Mouse (Mus musculus) megakaryocyte, embryonic 14.5 days (primary cell): ENCODE measurements around the gene Olfr1368. TPM values are rescaled to one million over a fixed set of nuclear protein-coding genes. Genes with fewer than 3 reads are reported as not detected.

Source experiments
- H3K27me3 ChIP-seq: replicated peaks from 2 replicates; pipeline ENCODE3; 2012; ENCODE audit warnings: inconsistent platforms
- H3K36me3 ChIP-seq: replicated peaks from 2 replicates; pipeline ENCODE3; 2012; ENCODE audit warnings: low read length, inconsistent platforms, mixed read lengths
- H3K4me1 ChIP-seq: 2 replicates; pipeline ENCODE4 v1.6.1; 2012; ENCODE audit warnings: inconsistent platforms
- H3K4me3 ChIP-seq: replicated peaks from 2 replicates; pipeline ENCODE3; 2012; ENCODE audit warnings: moderate library complexity, mild to moderate bottlenecking, inconsistent platforms
- H3K9me3 ChIP-seq: 2 replicates; pipeline ENCODE4 v1.6.1; 2012; ENCODE audit warnings: inconsistent platforms
- FLI1 ChIP-seq: IDR thresholded peaks from 2 replicates; pipeline ENCODE4 v1.6.1; 2012; ENCODE audit warnings: low read length, inconsistent platforms, mixed read lengths
- GATA1 ChIP-seq: IDR thresholded peaks from 3 replicates; pipeline ENCODE4 v1.6.1; 2012; ENCODE audit warnings: mixed read lengths, low read length, inconsistent platforms, borderline replicate concordance
- polyA plus RNA-seq: library from polyadenylated mRNA; stranded (reverse); fragments of >175 nt; gene quantifications from 2 replicates; pipeline ENCODE4 v1.2.3, GENCODE M21; 2012; ENCODE audit warnings: low replicate concordance; ENCODE audit not compliant: insufficient read depth

The Olfr1368 gene
- polyA plus RNA-seq, 1 experiment = not detected

- peaks cover 1% of the 10 kb centered on the region for H3K36me3 ChIP-seq
- no peak for TF ChIP-seq FLI1
- no peak for TF ChIP-seq GATA1
- no peaks in the 10 kb centered on the region for H3K27me3 ChIP-seq
- H3K4me1 ChIP-seq = peaks cover 52% of the 10 kb centered on the region
- H3K9me3 ChIP-seq = no peaks in the 10 kb centered on the region
- H3K4me3 ChIP-seq = no peak overlapping the region
Observed at GRCm38 (mm10) chr13:21176733-21177132, 31.1 kb upstream of the Olfr1368 start.

GRCm38 (mm10) chr13:21173072-21173471 lies 27.4 kb upstream of the Olfr1368 start:
- no peak for TF ChIP-seq GATA1
- no peak for TF ChIP-seq FLI1
- no peaks in the 10 kb centered on the region for H3K36me3 ChIP-seq
- no peaks in the 10 kb centered on the region for H3K27me3 ChIP-seq
- peaks cover 46% of the 10 kb centered on the region for H3K4me1 ChIP-seq
- H3K4me3 ChIP-seq = peak overlapping the region; percentile 91
- H3K9me3 ChIP-seq = no peaks in the 10 kb centered on the region

GRCm38 (mm10) chr13:21172241-21173027 lies 26.8 kb upstream of the Olfr1368 start:
- Histone ChIP-seq H3K36me3 (no peaks in the 10 kb centered on the region), H3K4me3 (peak overlapping the region; percentile 91), H3K9me3 (no peaks in the 10 kb centered on the region), H3K4me1 (peaks cover 41% of the 10 kb centered on the region), H3K27me3 (no peaks in the 10 kb centered on the region)
- TF ChIP-seq GATA1 (no peak), FLI1 (no peak)

GRCm38 (mm10) chr13:21171600-21172150 lies 26.0 kb upstream of the Olfr1368 start:
- H3K9me3 ChIP-seq = no peaks in the 10 kb centered on the region
- H3K27me3 ChIP-seq = no peaks in the 10 kb centered on the region
- H3K36me3 ChIP-seq = no peaks in the 10 kb centered on the region
- peak overlapping the region; percentile 91 for H3K4me3 ChIP-seq
- TF ChIP-seq GATA1 = no peak
- no peak for TF ChIP-seq FLI1
- peaks cover 42% of the 10 kb centered on the region for H3K4me1 ChIP-seq

- Histone ChIP-seq H3K4me1 (peaks cover 44% of the 10 kb centered on the region), H3K9me3 (no peaks in the 10 kb centered on the region), H3K4me3 (peak overlapping the region; percentile 78), H3K27me3 (no peaks in the 10 kb centered on the region), H3K36me3 (no peaks in the 10 kb centered on the region)
- TF ChIP-seq FLI1 (no peak), GATA1 (no peak)
Observed at GRCm38 (mm10) chr13:21171156-21171530, 25.5 kb upstream of the Olfr1368 start.

- H3K4me1 ChIP-seq = peaks cover 44% of the 10 kb centered on the region
- peak overlapping the region; percentile 96 for H3K4me3 ChIP-seq
- no peaks in the 10 kb centered on the region for H3K9me3 ChIP-seq
- TF ChIP-seq GATA1 = no peak
- TF ChIP-seq FLI1 = no peak
- H3K27me3 ChIP-seq = no peaks in the 10 kb centered on the region
- no peaks in the 10 kb centered on the region for H3K36me3 ChIP-seq
Observed at GRCm38 (mm10) chr13:21170431-21171155, 24.9 kb upstream of the Olfr1368 start.

- H3K36me3 ChIP-seq = no peaks in the 10 kb centered on the region
- H3K27me3 ChIP-seq = peaks cover 2% of the 10 kb centered on the region
- no peaks in the 10 kb centered on the region for H3K9me3 ChIP-seq
- peak overlapping the region; percentile 96 for H3K4me3 ChIP-seq
- TF ChIP-seq GATA1 (no peak), FLI1 (no peak)
- H3K4me1 ChIP-seq = peaks cover 41% of the 10 kb centered on the region
Observed at GRCm38 (mm10) chr13:21169657-21170430, 24.2 kb upstream of the Olfr1368 start.

GRCm38 (mm10) chr13:21169121-21169656 lies 23.5 kb upstream of the Olfr1368 start:
- H3K27me3 ChIP-seq = peaks cover 4% of the 10 kb centered on the region
- H3K4me3 ChIP-seq = peak overlapping the region; percentile 96

GRCm38 (mm10) chr13:21168371-21169011 lies 22.8 kb upstream of the Olfr1368 start:
- no peaks in the 10 kb centered on the region for H3K9me3 ChIP-seq
- peaks cover 4% of the 10 kb centered on the region for H3K27me3 ChIP-seq
- H3K4me3 ChIP-seq = peak overlapping the region; percentile 96
- H3K4me1 ChIP-seq = peaks cover 37% of the 10 kb centered on the region
- no peak for TF ChIP-seq GATA1
- no peak for TF ChIP-seq FLI1
- no peaks in the 10 kb centered on the region for H3K36me3 ChIP-seq

More at GRCm38 (mm10) chr13:21169121-21169656, 23.5 kb upstream of the Olfr1368 start:
- no peaks in the 10 kb centered on the region for H3K36me3 ChIP-seq
- H3K9me3 ChIP-seq = no peaks in the 10 kb centered on the region
- H3K4me1 ChIP-seq = peaks cover 35% of the 10 kb centered on the region
- TF ChIP-seq FLI1 = no peak
- TF ChIP-seq GATA1 = no peak
